Mouse (Mus musculus) heart, postnatal 36 days (tissue): ENCODE data around the gene Dnah9. TPM values are rescaled to one million over a fixed set of nuclear protein-coding genes. Genes with fewer than 3 reads are reported as not detected.

Experiments
- DNase-seq, 2 experiments: peaks; one replicate each; pipeline ENCODE4 v3.0.0; 2021 to 2022
- intact Hi-C: fragments of 180-260 bp; cut with DNase I; formaldehyde crosslinking; loops from one replicate; pipeline ENCODE4 v1.15.1; 2025
- total RNA-seq, 2 experiments: library from RNA; stranded (reverse); gene quantifications; 2 replicates each; pipeline ENCODE4 v1.2.3; 2021

Gene Dnah9
- total RNA-seq = not detected

DNA sequence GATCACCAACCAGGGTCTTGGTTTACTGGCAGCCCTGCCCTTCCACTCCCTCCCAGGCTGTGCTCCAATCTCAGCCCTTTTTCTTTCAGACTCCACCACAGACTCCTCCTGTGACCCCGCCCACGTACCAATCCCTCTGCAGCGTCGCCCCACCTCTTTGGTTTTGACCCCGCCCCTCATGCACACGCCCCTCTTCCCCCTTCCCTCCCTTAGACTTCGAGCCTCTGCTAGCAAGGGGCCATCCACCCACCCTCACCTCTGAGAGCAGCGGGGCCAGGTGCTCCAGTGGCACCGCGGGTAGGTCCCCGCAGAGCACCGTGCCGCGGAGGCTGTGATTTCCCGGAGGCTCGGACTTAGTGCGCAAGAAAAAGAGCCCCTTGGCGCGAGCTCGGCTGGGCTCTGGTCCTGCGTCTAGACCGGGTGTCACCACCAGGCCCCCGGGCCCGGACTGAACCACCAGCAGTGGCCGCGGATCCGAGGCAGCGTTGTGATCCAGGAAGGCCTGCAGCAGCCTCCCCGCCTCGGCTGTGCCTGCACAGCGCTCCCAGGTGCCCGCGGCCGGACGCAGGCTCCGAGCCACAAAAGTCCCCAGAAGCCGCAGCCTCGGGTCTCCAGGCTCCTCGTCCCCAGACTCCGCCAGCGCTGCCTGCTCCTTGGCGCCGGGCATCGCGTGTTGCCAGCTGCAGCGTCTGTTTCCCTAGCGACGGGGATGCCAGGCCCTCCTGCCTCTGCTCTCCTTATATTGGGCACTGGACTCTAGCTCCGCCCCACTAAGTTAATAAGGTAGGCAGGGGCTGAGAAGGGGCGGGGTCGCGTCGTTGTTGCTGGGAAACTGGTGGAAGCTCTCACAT lies at the start of gene Dnah9:
Dnah9 (minus strand) TSS at position 751 of the 851 bp plus-strand sequence.
- intact Hi-C loops = no loop called here
- DNase-seq = peak; percentile 11 to 28

GRCm38 (mm10) chr11:66188627-66189287 lies 20.4 kb upstream of the Dnah9 start:
- intact Hi-C loops = no loop called here
- peak; percentile 42 to 45 for DNase-seq

DNA sequence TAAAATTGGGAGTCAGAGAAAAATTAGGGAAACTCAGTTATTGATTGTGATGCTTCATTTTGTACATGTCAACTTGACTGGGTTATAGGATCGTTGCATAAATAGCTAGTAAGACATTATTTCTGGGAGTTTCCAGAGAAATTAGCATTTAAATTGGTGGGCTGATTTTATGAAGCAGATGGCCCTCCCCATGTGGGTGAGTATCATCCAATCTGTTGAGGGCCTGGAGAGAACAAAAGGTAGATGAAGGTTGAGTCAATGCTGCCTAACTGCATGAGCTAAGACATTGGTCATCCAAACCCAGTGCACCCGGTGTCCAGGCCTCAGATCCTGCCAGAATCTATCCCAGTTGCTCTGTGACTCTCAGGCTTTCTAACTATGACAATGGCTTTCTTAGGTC lies 19.8 kb upstream of the Dnah9 start:
- intact Hi-C loops = no loop called here
- no peak for DNase-seq

GRCm38 (mm10) chr11:66177781-66178180 lies 9.4 kb upstream of the Dnah9 start:
- no peak for DNase-seq
- intact Hi-C loops = no loop called here

- intact Hi-C loops = no loop called here
- no peak for DNase-seq
Measured at GRCm38 (mm10) chr11:66164022-66164421, 4.3 kb downstream of the Dnah9 start.

- intact Hi-C loops = no loop called here
Measured at GRCm38 (mm10) chr11:66140631-66141252, 27.6 kb downstream of the Dnah9 start.

GRCm38 (mm10) chr11:66134826-66135225 lies 33.5 kb downstream of the Dnah9 start:
- no peak for DNase-seq
- intact Hi-C loops = no loop called here

More at GRCm38 (mm10) chr11:66140631-66141252, 27.6 kb downstream of the Dnah9 start:
- DNase-seq = no peak

DNA sequence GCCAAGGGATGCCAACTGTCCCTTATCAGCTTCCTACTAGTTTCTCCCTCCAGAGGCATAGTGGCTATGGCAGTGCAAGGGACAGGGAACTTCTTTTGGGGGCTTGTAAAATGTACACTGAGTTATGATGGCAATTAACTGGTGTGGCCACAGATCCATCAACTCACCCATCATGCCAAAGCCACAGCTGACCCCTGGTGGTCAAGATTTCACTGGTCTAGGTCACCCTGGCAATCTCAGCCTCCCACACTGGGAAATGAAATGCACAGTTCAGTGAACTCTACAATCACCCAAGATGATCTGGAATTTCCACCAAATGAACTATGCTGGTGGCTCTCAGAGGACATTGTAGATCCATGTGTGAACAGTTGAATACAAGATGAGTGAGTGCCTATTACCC lies 42.2 kb downstream of the Dnah9 start:
- intact Hi-C loops = loop anchor here (10.0 kb wide), 1 partner anchor 301 kb away; no protein-coding TSS in a partner anchor
- DNase-seq = no peak

DNA sequence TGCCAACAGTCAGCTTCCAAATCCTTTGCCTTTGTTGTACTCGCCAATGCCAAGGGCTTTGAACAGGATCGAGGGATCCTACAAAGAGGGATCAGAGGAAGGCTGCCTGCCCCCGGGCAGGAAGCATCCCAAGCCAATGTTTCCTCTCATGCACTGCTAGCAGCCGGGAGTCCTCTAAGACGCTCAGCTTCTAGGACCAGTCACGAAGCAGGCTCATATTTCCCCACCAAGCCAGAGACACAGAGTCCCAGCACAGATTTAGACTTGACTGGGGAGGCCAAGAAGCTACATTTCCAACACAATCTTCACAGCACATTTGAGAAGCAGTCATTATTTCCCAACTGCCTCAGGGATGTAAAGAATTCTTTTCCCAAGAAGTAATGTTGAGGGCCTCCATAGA lies 43.9 kb downstream of the Dnah9 start:
- no peak for DNase-seq
- intact Hi-C loops = loop anchor here (2.0 to 10.0 kb wide), 2 partner anchors 300 to 376 kb away; no protein-coding TSS in a partner anchor

GRCm38 (mm10) chr11:66122017-66122416 lies 46.3 kb downstream of the Dnah9 start:
- peak; percentile 22 to 46 for DNase-seq
- intact Hi-C loops = loop anchor here (2.0 to 10.0 kb wide), 2 partner anchors 297 to 749 kb away; no protein-coding TSS in a partner anchor

DNA sequence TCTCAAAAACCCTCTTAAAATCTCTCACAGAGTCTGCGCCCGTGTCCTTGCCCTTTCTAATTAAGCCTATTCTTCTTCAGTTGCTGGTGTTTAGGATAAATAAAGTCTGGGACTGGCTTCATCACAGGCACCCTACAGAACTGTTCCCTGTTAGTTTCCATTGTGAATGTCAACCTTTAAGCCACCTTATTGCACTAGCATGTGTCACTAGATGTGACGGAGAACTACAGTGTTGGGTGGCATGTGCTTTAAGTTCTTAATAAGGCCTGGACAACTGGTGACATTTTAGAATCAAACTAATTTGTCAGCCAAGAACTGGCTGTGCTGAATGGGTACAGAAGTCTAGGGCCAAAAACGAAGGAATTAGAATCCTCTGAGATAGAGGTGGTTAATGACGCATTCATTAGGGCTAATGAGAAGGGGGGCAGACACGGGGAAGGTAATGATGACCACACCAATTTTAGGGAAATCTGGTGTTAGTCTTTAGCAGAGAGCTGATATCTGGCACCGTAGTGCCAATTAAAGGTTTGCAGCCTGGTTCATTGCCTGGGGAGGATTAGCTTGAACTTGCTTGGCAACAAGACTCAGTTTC lies 84.6 kb downstream of the Dnah9 start:
- intact Hi-C loops = no loop called here

GRCm38 (mm10) chr11:66072921-66073320 lies 95.4 kb downstream of the Dnah9 start:
- intact Hi-C loops = no loop called here
- no peak for DNase-seq

More for the DNA sequence above, 84.6 kb downstream of the Dnah9 start:
- DNase-seq = no peak

DNA sequence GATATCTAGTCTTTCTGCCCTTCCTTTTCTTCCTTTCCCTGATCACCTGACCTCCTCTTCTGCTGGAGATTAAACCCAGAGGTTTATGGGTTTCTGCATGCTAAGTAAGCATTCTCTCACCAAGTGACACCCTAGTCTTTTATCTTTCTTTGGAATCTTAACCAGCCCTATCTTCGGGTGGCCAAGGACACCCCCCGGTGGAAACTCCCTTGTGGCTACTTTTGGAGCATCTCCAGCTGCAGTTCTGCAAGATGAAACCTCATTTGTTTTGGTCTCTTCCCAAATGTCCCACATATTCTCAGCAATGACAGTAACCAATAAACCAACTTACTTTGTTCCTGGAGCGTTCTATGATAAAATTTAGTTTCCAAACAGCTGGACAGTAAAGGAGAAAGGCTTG lies 109.4 kb downstream of the Dnah9 start:
- intact Hi-C loops = no loop called here
- DNase-seq = no peak

DNA sequence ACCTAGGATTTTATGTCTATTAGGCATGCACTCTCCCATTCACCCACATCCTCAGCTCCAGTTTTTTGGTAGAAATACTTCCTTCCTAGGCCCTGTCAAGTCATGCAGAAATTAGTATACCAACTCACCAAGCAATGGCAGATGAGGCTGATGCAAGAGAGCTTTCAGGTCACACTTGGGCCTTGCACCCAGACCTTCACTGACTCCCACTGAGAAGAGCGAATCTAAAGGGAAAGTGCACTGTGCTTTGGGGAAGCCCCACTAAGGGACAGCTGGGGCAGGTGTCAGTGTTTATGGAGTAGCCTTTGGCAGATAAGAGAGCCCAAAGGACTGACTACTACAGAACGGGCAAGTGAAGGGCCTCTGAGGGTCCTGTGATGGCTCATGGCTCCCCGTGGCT lies 117.1 kb downstream of the Dnah9 start:
- intact Hi-C loops = no loop called here
- no peak for DNase-seq

- intact Hi-C loops = no loop called here
- no peak for DNase-seq
Measured at GRCm38 (mm10) chr11:66049146-66049545, 119.2 kb downstream of the Dnah9 start.

- intact Hi-C loops = no loop called here
- no peak for DNase-seq
Measured at GRCm38 (mm10) chr11:66046594-66047193, 121.7 kb downstream of the Dnah9 start.

DNA sequence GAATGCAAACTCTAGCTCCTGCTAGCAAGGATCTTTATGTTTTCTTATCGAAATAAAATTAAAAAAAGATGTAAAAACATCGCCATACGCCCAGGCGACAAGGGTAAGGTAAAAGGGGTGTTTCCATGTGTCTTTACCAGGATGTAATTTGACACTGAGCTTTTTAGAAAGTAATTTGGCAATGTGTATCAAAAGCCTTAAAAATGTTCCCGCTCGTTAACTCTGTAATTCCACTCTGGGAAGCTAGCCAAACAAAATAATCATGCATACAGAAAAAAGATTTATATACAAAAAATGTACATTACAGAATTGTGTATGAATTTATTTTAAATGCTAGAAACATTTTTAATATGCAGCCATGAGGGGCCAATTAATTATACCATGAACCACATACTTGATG lies 124.7 kb downstream of the Dnah9 start:
- DNase-seq = no peak
- intact Hi-C loops = no loop called here

DNA sequence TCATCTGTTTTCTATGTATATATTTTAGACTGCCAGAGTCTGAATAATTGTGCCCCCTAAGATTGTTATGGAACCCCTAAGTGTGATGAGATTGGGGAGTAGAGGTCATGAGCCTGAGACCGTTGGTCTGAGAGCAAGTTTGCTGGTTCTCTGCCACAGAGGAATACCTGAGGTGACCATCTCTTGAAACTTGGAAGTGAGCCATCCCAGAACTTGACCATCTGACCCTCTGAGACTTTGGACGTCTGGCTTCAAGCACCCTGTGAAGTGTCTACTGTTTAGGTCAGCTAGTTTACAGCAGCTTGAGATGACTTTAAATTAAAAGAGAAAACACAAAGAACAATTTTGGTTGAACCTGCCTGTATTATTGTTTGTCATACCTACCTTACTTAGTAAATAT lies 125.8 kb downstream of the Dnah9 start:
- no peak for DNase-seq
- intact Hi-C loops = no loop called here

DNA sequence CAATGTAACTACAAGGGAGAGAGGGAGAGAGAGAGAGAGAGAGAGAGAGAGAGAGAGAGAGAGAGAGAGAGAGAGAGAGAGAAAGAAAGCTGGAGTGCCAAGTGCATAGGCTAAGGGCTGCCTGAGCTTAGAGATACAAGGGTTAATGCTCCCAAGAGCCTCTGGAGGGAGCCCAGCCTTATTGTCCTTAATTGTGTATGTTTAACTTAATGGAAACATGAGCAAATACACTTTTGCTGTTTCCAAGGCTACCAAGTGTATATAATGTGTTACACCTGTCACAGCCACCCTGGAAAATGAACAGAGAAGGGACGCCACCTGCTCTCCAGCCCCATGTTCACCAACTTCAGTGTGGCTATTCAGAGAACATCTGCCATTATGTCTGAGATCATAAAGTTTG lies 142.6 kb downstream of the Dnah9 start:
- intact Hi-C loops = no loop called here
- no peak for DNase-seq

GRCm38 (mm10) chr11:65975871-65976270 lies 192.5 kb downstream of the Dnah9 start:
- DNase-seq = no peak
- intact Hi-C loops = no loop called here
